Mouse (Mus musculus) effector memory CD4-positive, alpha-beta T cell, adult 7 months (primary cell): ENCODE measurements around the gene Foxj1. TPM values are rescaled to one million over a fixed set of nuclear protein-coding genes. Genes with fewer than 3 reads are reported as not detected.

Source experiments
- polyA plus RNA-seq: library from polyadenylated mRNA; unstranded; fragments of 100-300 nt; shearing (Covaris generic); gene quantifications from one replicate; pipeline ENCODE4 v1.2.1, GENCODE M21; 2017

The Foxj1 gene
- not detected for polyA plus RNA-seq

DNA sequence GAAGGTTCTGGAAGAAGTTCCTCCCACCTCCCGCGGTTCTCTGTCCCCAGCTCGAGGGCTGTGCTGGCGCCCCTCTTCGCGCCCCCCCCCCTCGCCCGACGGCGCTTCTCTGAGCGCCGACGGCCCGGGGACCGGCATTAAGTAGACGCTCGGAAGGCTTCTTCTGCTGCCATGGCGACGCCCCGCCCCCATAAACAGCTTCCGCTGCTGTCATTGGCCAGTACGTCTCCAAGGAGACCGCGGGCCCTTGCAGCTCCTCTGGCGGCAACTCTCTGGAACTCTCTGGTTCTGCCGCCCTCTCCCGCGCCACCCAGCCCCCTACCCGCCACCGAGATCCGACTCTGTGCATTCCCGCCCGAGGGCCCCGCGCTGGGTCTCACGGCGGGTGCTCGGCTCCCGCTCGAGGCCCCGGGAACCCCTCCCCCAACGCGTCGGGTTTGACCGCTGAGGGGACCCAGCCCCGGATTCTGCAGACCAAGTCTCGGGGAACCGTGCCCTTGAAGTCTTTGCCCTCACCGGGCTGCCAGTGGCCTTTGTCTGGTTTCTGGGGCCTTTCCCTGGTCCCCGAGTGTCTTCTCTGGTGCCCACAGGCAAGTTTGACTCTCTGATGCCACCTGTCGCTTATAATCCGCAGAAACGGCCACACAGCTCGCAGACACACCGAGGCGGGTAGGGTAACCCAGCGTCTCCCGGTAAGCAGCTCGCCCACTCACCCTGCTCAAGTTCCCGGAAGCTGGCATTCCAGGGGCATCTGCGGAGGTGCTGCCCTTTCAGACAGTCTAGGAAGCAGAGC, at the start of gene Foxj1:
Gene Foxj1 (minus strand): TSS at position 156 of the 793 bp plus-strand sequence.

DNA sequence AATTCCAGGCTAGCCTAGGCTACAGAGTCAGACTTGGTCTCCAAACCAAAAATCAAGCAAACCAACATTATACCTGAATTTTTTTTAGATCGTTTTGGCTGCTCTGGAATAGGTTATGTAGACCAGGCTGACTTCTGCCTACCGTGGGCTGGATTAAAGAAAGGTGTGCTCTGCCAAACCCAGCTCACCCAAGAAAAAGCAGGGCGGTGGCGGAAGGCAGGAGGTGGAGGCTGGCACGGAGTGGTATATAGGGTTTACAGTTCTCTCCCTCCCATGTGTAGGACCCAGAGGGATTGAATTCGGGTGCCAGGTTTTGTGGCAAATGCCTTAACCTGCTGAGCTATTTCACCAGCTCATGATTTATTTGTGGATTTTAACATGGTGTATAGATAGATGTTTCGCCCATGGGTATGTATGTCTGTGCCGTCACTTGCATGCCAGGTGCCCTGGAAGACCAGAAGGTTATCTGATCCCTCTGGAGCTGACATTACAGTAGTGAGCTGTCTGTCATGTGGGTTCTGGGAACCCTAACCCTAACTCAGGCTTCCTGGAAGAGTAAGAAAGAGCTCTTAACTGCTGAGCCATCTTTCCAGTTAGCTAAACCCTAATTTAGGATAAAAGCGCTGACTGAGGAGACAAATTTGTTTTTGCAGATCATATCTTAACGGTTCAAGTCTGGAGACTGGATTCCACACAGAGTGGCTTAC, 28.0 kb downstream of the Foxj1 start, which contains the start of gene Exoc7:
Gene Exoc7 (minus strand): TSS at position 215 of the 707 bp plus-strand sequence.

DNA sequence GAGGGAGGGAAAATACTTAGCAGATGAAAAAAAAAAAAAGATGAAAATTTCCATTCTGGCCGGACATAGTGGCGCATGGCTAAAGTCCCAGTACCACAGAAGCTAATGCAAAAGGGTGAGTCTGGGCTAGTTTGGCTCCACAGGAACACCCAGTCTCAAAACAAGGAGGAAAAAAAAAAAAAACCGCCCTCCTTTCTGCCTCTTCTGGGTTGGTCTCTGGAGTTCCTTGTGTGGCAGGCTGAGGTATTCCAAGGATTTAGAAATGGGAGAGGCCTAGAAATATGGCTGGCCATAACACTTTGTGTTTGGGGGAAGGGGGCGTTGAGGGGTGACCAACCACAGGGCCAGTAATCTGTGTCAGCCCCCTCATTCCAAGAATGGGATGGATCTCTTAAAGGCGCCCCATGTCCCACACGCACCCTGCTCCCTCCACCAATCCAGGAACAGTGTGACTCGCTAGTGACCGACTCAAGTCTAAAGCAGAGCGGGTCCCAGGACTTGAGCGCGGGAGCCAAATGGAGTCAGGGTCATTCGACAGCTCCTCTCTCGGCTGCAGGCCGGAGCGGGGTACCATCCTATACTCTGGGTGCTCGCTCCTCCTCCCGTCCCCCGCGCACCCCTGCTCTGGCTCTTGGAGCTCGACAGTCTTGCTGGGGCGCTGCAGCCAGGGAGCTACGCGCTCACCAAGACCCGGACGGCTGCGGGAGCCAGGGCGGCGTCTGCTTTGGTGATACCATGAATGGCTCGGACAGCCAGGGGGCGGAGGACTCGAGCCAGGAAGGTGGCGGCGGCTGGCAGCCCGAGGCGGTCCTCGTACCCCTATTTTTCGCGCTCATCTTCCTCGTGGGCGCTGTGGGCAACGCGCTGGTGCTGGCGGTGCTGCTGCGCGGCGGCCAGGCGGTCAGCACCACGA, 54.2 kb downstream of the Foxj1 start, which contains the start of gene Galr2:
Gene Galr2 (plus strand): TSS at position 189 of the 913 bp plus-strand sequence.

Other genes starting within 250 kb of the Foxj1 start
- 295 TPM for gene Wbp2, start 248.4 kb downstream of the Foxj1 start, polyA plus RNA-seq
- not detected for gene Trim47, start 208.2 kb downstream of the Foxj1 start, polyA plus RNA-seq
- gene Trim65, start 204.3 kb downstream of the Foxj1 start, polyA plus RNA-seq: 10.7 TPM
- 73.6 TPM for gene Mrpl38, start 196.5 kb downstream of the Foxj1 start, polyA plus RNA-seq
- gene Fbf1, start 167.2 kb downstream of the Foxj1 start, polyA plus RNA-seq: 6.8 TPM
- gene Ten1, start 136.5 kb downstream of the Foxj1 start, polyA plus RNA-seq: 33.3 TPM
- 22.2 TPM for gene Acox1, start 136.4 kb downstream of the Foxj1 start, polyA plus RNA-seq
- 0.17 TPM for gene Evpl, start 97.3 kb downstream of the Foxj1 start, polyA plus RNA-seq
- 69.2 TPM for gene Srp68, start 61.2 kb downstream of the Foxj1 start, polyA plus RNA-seq
- not detected for gene Galr2, start 54.5 kb downstream of the Foxj1 start, polyA plus RNA-seq
- 57.6 TPM for gene Exoc7, start 28.2 kb downstream of the Foxj1 start, polyA plus RNA-seq
- 134 TPM for gene Rnf157, start 77.6 kb upstream of the Foxj1 start, polyA plus RNA-seq
- 1,050 TPM for gene Ubald2, start 98.7 kb upstream of the Foxj1 start, polyA plus RNA-seq
- 0.45 TPM for gene Qrich2, start 130.8 kb upstream of the Foxj1 start, polyA plus RNA-seq
- gene Prpsap1, start 158.8 kb upstream of the Foxj1 start, polyA plus RNA-seq: 129 TPM
- gene Sphk1, start 195.5 kb upstream of the Foxj1 start, polyA plus RNA-seq: 1.6 TPM
- 16.3 TPM for gene Ube2o, start 246.0 kb upstream of the Foxj1 start, polyA plus RNA-seq